Mouse (Mus musculus) midbrain, embryonic 11.5 days (tissue): ENCODE data around the gene Gm3033. TPM values are rescaled to one million over a fixed set of nuclear protein-coding genes. Genes with fewer than 3 reads are reported as not detected.
"Not testable (repeated sequence)": the region's sequence is repeated elsewhere in the genome, so short reads cannot be mapped to it uniquely, and the experiment has no call there.

Experiments
- ATAC-seq: fragments of 200-750 bp; cut with Nextera tagmentation; 2 replicates; pipeline ENCODE4 v1.8.0; 2017; ENCODE audit warnings: moderate TSS enrichment, moderate library complexity; ENCODE audit not compliant: low FRiP score
- DNase-seq: peaks from one replicate; pipeline ENCODE4 v3.0.0; 2015; ENCODE audit warnings: low spot score; ENCODE audit errors: missing footprints
- H3K27ac ChIP-seq: fragments of 300-500 bp; sonication (generic); 2 replicates; pipeline ENCODE4 v1.5.1; 2014; ENCODE audit warnings: low read depth, low read length
- H3K27me3 ChIP-seq: fragments of 300-500 bp; sonication (generic); 2 replicates; pipeline ENCODE4 v1.6.1; 2014; ENCODE audit warnings: mild to moderate bottlenecking, low read length, moderate library complexity, mixed read lengths; ENCODE audit not compliant: control insufficient read depth, insufficient read depth
- H3K36me3 ChIP-seq: fragments of 300-500 bp; sonication (generic); 2 replicates; pipeline ENCODE4 v1.6.1; 2014; ENCODE audit warnings: mild to moderate bottlenecking, low read length, moderate library complexity, mixed read lengths; ENCODE audit not compliant: control insufficient read depth, insufficient read depth
- H3K4me1 ChIP-seq: fragments of 300-500 bp; sonication (generic); 2 replicates; pipeline ENCODE4 v1.6.1; 2014; ENCODE audit warnings: low read length; ENCODE audit not compliant: control insufficient read depth, insufficient read depth
- H3K4me2 ChIP-seq: fragments of 300-500 bp; sonication (generic); 2 replicates; pipeline ENCODE4 v1.6.1; 2014; ENCODE audit warnings: mild to moderate bottlenecking, moderate library complexity
- H3K4me3 ChIP-seq: fragments of 300-500 bp; sonication (generic); 2 replicates; pipeline ENCODE4 v1.5.1; 2014; ENCODE audit warnings: low read depth, low read length
- H3K9ac ChIP-seq: fragments of 300-500 bp; sonication (generic); 2 replicates; pipeline ENCODE4 v1.6.1; 2014; ENCODE audit warnings: low read length
- H3K9me3 ChIP-seq: fragments of 300-500 bp; sonication (generic); 2 replicates; pipeline ENCODE4 v1.6.1; 2016; ENCODE audit warnings: low read length; ENCODE audit not compliant: control insufficient read depth
- WGBS: fragments of 180-500 bp; shearing (Covaris S2); extraction: QIAGEN DNeasy Blood & Tissue Kit; methylation state at CpG from one replicate; pipeline ENCODE4 v1.1.7; 2014; 5-methylcytosine and 5-hydroxymethylcytosine counted together
- polyA plus RNA-seq: library from polyadenylated mRNA; unstranded; fragments of >200 nt; fragmentation: Nextera tagmentation; extraction: Ambion mirVana; gene quantifications from 2 replicates; pipeline ENCODE4 v1.2.1, GENCODE M21; 2014

Gene Gm3033
- polyA plus RNA-seq = not detected in 2 replicates

DNA sequence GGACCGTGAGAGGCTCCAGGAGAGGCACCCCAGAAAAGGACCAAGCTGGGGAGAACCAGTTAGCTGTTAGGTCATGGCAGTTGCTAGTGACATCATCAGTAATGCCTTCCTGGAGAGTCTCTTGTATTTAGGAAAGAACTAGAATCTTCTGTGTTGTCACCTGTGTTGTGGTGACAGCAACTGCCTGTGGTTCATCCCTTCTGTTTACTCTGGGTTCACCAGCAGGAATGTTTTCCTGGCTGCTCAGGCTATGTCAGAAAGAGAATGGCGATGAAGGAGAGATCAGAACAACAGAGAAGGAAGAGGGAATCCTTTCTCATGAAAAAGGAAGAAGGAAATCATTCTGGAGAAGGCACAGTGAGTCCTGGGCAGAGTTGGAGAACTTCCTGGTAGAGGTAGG, at the start of gene Gm3033:
Gene Gm3033 (plus strand): TSS at position 301 of the 400 bp plus-strand sequence.
- H3K4me2 ChIP-seq, H3K4me1 ChIP-seq, H3K4me3 ChIP-seq, H3K9ac ChIP-seq, H3K9me3 ChIP-seq, DNase-seq, H3K27ac ChIP-seq, H3K27me3 ChIP-seq, ATAC-seq, H3K36me3 ChIP-seq: not testable (repeated sequence)
- no CpG with 5 or more reads among the region's 2 CpGs for WGBS

DNA sequence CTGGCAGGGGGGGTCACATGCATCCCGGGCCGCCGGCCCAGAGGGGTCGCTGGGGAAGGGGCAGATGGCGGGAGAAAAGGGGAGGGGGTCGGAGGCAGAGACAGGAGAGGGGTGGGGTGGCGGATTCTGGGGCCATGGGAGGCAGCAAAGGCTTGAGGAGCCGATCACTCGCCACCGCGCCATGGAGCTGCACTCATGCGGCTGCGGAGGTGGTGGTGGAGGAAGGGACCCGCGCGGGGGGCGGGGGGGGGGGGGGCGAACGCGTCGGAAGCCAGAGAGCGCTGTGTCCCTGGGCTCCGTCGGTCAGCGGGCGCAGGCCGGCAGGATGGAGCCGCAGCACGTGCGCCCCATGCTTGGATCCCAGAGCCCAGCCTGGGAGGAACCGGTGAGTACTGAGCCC, 36.3 kb upstream of the Gm3033 start, which contains the start of gene Gm3002:
Gene Gm3002 (plus strand): TSS at position 301 of the 400 bp plus-strand sequence.
- H3K27ac ChIP-seq, H3K9me3 ChIP-seq, H3K9ac ChIP-seq, H3K27me3 ChIP-seq, H3K4me1 ChIP-seq, H3K4me3 ChIP-seq, H3K36me3 ChIP-seq, H3K4me2 ChIP-seq, ATAC-seq, DNase-seq: not testable (repeated sequence)
- WGBS = no CpG with 5 or more reads among the region's 31 CpGs

GRCm38 (mm10) chr14:3883872-3884271, 37.8 kb downstream of the Gm3033 start, which contains the start of gene Gm2916:
Gene Gm2916, plus strand, starts transcription at chr14:3884172.
- not testable (repeated sequence) for H3K27ac ChIP-seq, H3K27me3 ChIP-seq, H3K4me3 ChIP-seq, H3K4me2 ChIP-seq, H3K4me1 ChIP-seq, H3K9me3 ChIP-seq, H3K9ac ChIP-seq, H3K36me3 ChIP-seq, ATAC-seq, DNase-seq
- WGBS = no CpG with 5 or more reads among the region's 1 CpGs

Other genes with a start within 250 kb of the Gm3033 start
- gene Gm3012, start 211.7 kb upstream of the Gm3033 start, polyA plus RNA-seq = not detected in 2 replicates
- gene Gm3020, start 194.2 kb upstream of the Gm3033 start, polyA plus RNA-seq = 1.8 and 1.9 TPM in 2 replicates
- gene Gm3043, start 157.5 kb upstream of the Gm3033 start, polyA plus RNA-seq = not detected in 2 replicates
- gene Gm3002, start 36.2 kb upstream of the Gm3033 start, polyA plus RNA-seq = 0.42 and 0.63 TPM in 2 replicates
- gene Gm2916, start 37.9 kb downstream of the Gm3033 start, polyA plus RNA-seq = not detected in 2 replicates
- not detected in 2 replicates for gene Gm3029, start 85.5 kb downstream of the Gm3033 start, polyA plus RNA-seq
- 0.16 TPM in 1 of 2 replicates, not detected in the other for gene Gm3095, start 117.3 kb downstream of the Gm3033 start, polyA plus RNA-seq
- gene Gm3099, start 152.1 kb downstream of the Gm3033 start, polyA plus RNA-seq = not detected in 2 replicates
- 0.27 and 0.66 TPM in 2 replicates for gene Gm5796, start 177.7 kb downstream of the Gm3033 start, polyA plus RNA-seq
- gene Gm3115, start 237.9 kb downstream of the Gm3033 start, polyA plus RNA-seq = not detected in 2 replicates